29 mouse cellular contexts compared by ENCODE assay signal in the genomic region with DNA sequence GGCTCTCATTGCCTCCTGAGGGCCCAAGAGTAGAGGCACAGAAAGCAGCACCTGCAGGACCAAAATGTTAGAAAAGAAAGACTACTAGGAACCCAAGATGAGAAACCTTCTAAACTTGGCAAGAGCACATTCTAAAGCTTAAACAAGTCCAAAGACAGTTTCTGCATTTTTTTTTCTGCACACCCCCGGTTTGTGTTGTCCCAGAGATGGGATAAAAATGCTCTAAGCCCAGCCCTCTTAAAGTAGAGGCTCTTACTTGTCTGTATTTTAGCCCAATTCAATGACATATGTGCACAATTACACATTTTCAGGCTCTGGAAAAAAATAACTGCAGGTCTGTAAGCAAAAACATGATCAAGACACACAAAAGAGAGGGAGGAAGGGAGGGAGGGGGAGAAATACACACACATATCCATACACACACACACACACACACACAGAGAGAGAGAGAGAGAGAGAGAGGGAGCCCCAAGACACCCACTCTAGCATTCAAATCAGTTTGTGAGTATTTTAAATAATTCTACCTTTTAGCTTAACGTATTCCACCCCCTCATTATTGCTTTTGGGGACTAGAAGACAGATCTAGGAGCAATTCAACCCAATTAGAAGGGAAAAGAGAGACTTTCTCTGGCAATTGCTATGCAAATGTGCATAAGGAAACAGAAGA.
DNase-seq lines count a peak whose midpoint lies in the region; ATAC-seq and TF ChIP-seq lines count a peak whose summit lies in the region.
"Had no signal": no experiment of that assay in that cellular context is flagged by ENCODE, and none has a peak within 500 bp of the region (broad histone marks: within the 10 kb centered on the region; RNA-seq: fewer than 3 reads in every experiment).

No protein-coding gene starts in this region.

- no peak overlapping the region for H3K4me3 ChIP-seq in embryonic facial prominence, embryonic 14.5 days (ENCODE audit: low read depth, low read length)
- no peak overlapping the region for H3K4me3 ChIP-seq in embryonic facial prominence, embryonic 10.5 days
- H3K4me3 ChIP-seq in hindbrain, postnatal 0 days (ENCODE audit: low read length) = no peak overlapping the region
- no peak overlapping the region for H3K4me3 ChIP-seq in hindbrain, embryonic 10.5 days
- no peak overlapping the region for H3K4me3 ChIP-seq in midbrain, embryonic 15.5 days
- no peak overlapping the region for H3K4me3 ChIP-seq in midbrain, embryonic 11.5 days (ENCODE audit: low read depth, low read length)
- H3K4me3 ChIP-seq in forebrain, postnatal 0 days (ENCODE audit: low read depth, low read length) = no peak overlapping the region
- H3K4me3 ChIP-seq: embryonic facial prominence, embryonic 15.5 days; heart, adult 2 months; heart, embryonic 13.5 days; intestine, embryonic 15.5 days; limb, embryonic 13.5 days; liver, embryonic 12.5 days had no signal

- ATAC-seq in embryonic facial prominence, embryonic 14.5 days (ENCODE audit: low read depth) = no peak
- no peak for ATAC-seq in hindbrain, postnatal 0 days
- 0 out of 2 replicates have a peak, but pooled peaks have one; percentile 45 for ATAC-seq in midbrain, embryonic 15.5 days (replicated peaks)
- no peak for ATAC-seq in midbrain, embryonic 11.5 days (ENCODE audit: low FRiP score)
- ATAC-seq in forebrain, postnatal 0 days = peak; percentile 80
- ATAC-seq: activated CD4-positive, CD25-positive, alpha-beta regulatory T cell, adult 4 months; hindbrain, embryonic 16.5 days; intestine, embryonic 15.5 days; liver, embryonic 12.5 days; liver, postnatal 0 days; lung, postnatal 0 days had no signal

- no peaks in the 10 kb centered on the region for H3K4me1 ChIP-seq in embryonic facial prominence, embryonic 14.5 days (ENCODE audit: control insufficient read depth, insufficient read depth, low read length)
- no peaks in the 10 kb centered on the region for H3K4me1 ChIP-seq in embryonic facial prominence, embryonic 10.5 days
- H3K4me1 ChIP-seq in hindbrain, postnatal 0 days (ENCODE audit: insufficient read depth, low read length) = no peaks in the 10 kb centered on the region
- no peaks in the 10 kb centered on the region for H3K4me1 ChIP-seq in hindbrain, embryonic 10.5 days (replicated peaks)
- no peaks in the 10 kb centered on the region for H3K4me1 ChIP-seq in midbrain, embryonic 15.5 days
- no peaks in the 10 kb centered on the region for H3K4me1 ChIP-seq in midbrain, embryonic 11.5 days (ENCODE audit: control insufficient read depth, insufficient read depth, low read length)
- no peaks in the 10 kb centered on the region for H3K4me1 ChIP-seq in forebrain, postnatal 0 days (ENCODE audit: insufficient read depth)
- H3K4me1 ChIP-seq: embryonic facial prominence, embryonic 15.5 days; heart, embryonic 13.5 days; intestine, embryonic 15.5 days; limb, embryonic 13.5 days; liver, embryonic 12.5 days had no signal

- no peaks in the 10 kb centered on the region for H3K27me3 ChIP-seq in embryonic facial prominence, embryonic 14.5 days (replicated peaks; ENCODE audit: control insufficient read depth, insufficient read depth, low read length)
- no peaks in the 10 kb centered on the region for H3K27me3 ChIP-seq in embryonic facial prominence, embryonic 10.5 days (replicated peaks; ENCODE audit: low read depth, poor library complexity, severe bottlenecking)
- H3K27me3 ChIP-seq in hindbrain, postnatal 0 days (ENCODE audit: insufficient read depth, low read length) = no peaks in the 10 kb centered on the region
- H3K27me3 ChIP-seq in hindbrain, embryonic 10.5 days (ENCODE audit: insufficient read depth, poor library complexity, severe bottlenecking) = no peaks in the 10 kb centered on the region
- H3K27me3 ChIP-seq in midbrain, embryonic 15.5 days (replicated peaks) = no peaks in the 10 kb centered on the region
- no peaks in the 10 kb centered on the region for H3K27me3 ChIP-seq in midbrain, embryonic 11.5 days (ENCODE audit: control insufficient read depth, insufficient read depth, low read length)
- H3K27me3 ChIP-seq in forebrain, postnatal 0 days (ENCODE audit: insufficient read depth, low read length) = no peaks in the 10 kb centered on the region
- H3K27me3 ChIP-seq: CH12.LX; embryonic facial prominence, embryonic 15.5 days; heart, embryonic 13.5 days; intestine, embryonic 15.5 days; limb, embryonic 13.5 days; liver, embryonic 12.5 days had no signal

- H3K9me3 ChIP-seq in embryonic facial prominence, embryonic 14.5 days (ENCODE audit: control insufficient read depth, low read length) = no peaks in the 10 kb centered on the region
- no peaks in the 10 kb centered on the region for H3K9me3 ChIP-seq in embryonic facial prominence, embryonic 10.5 days
- no peaks in the 10 kb centered on the region for H3K9me3 ChIP-seq in hindbrain, postnatal 0 days (ENCODE audit: low read length)
- no peaks in the 10 kb centered on the region for H3K9me3 ChIP-seq in hindbrain, embryonic 10.5 days
- no peaks in the 10 kb centered on the region for H3K9me3 ChIP-seq in midbrain, embryonic 15.5 days
- no peaks in the 10 kb centered on the region for H3K9me3 ChIP-seq in midbrain, embryonic 11.5 days (ENCODE audit: control insufficient read depth, low read length)
- H3K9me3 ChIP-seq in forebrain, postnatal 0 days (ENCODE audit: low read length) = no peaks in the 10 kb centered on the region
- H3K9me3 ChIP-seq: embryonic facial prominence, embryonic 15.5 days; heart, embryonic 13.5 days; intestine, embryonic 15.5 days; limb, embryonic 13.5 days; liver, embryonic 12.5 days had no signal

- H3K9ac ChIP-seq in embryonic facial prominence, embryonic 14.5 days (ENCODE audit: low read depth, low read length) = no peak overlapping the region
- H3K9ac ChIP-seq in hindbrain, postnatal 0 days (replicated peaks; ENCODE audit: low read length) = no peak overlapping the region
- H3K9ac ChIP-seq in midbrain, embryonic 15.5 days = no peak overlapping the region
- no peak overlapping the region for H3K9ac ChIP-seq in midbrain, embryonic 11.5 days (ENCODE audit: low read length)
- no peak overlapping the region for H3K9ac ChIP-seq in forebrain, postnatal 0 days
- H3K9ac ChIP-seq: embryonic facial prominence, embryonic 15.5 days; heart, embryonic 13.5 days; intestine, embryonic 15.5 days; limb, embryonic 13.5 days; liver, embryonic 12.5 days; liver, postnatal 0 days had no signal

- TF ChIP-seq CTCF in hindbrain, postnatal 0 days (IDR thresholded peaks at IDR 0.05; ENCODE audit: low read depth) = no peak
- no peak for TF ChIP-seq CTCF in forebrain, postnatal 0 days (IDR thresholded peaks at IDR 0.05; ENCODE audit: low read depth)

- H3K4me2 ChIP-seq in embryonic facial prominence, embryonic 14.5 days (ENCODE audit: low read depth, low read length) = no peak overlapping the region
- no peak overlapping the region for H3K4me2 ChIP-seq in hindbrain, postnatal 0 days (ENCODE audit: low read depth, low read length)
- no peak overlapping the region for H3K4me2 ChIP-seq in midbrain, embryonic 15.5 days
- H3K4me2 ChIP-seq in midbrain, embryonic 11.5 days = no peak overlapping the region
- no peak overlapping the region for H3K4me2 ChIP-seq in forebrain, postnatal 0 days (ENCODE audit: low read depth)
- H3K4me2 ChIP-seq: embryonic facial prominence, embryonic 15.5 days; heart, embryonic 13.5 days; intestine, embryonic 15.5 days; limb, embryonic 13.5 days; liver, embryonic 12.5 days had no signal

- no peaks in the 10 kb centered on the region for H3K36me3 ChIP-seq in embryonic facial prominence, embryonic 14.5 days (ENCODE audit: control insufficient read depth, insufficient read depth, low read length)
- H3K36me3 ChIP-seq in embryonic facial prominence, embryonic 10.5 days (replicated peaks) = no peaks in the 10 kb centered on the region
- H3K36me3 ChIP-seq in hindbrain, postnatal 0 days (ENCODE audit: insufficient read depth, low read length) = no peaks in the 10 kb centered on the region
- H3K36me3 ChIP-seq in hindbrain, embryonic 10.5 days = no peaks in the 10 kb centered on the region
- no peaks in the 10 kb centered on the region for H3K36me3 ChIP-seq in midbrain, embryonic 15.5 days (replicated peaks)
- no peaks in the 10 kb centered on the region for H3K36me3 ChIP-seq in midbrain, embryonic 11.5 days (ENCODE audit: control insufficient read depth, insufficient read depth, low read length)
- no peaks in the 10 kb centered on the region for H3K36me3 ChIP-seq in forebrain, postnatal 0 days (ENCODE audit: insufficient read depth)
- H3K36me3 ChIP-seq: embryonic facial prominence, embryonic 15.5 days; heart, embryonic 13.5 days; intestine, embryonic 15.5 days; limb, embryonic 13.5 days; liver, embryonic 12.5 days had no signal

- 29% methylated on average over 2 of the region's 2 CpGs for WGBS in embryonic facial prominence, embryonic 14.5 days
- WGBS in embryonic facial prominence, embryonic 10.5 days = 70% methylated on average over 2 of the region's 2 CpGs
- WGBS in hindbrain, postnatal 0 days = 39% methylated on average over 2 of the region's 2 CpGs
- WGBS in hindbrain, embryonic 10.5 days = 67% methylated on average over 2 of the region's 2 CpGs
- 48% methylated on average over 2 of the region's 2 CpGs for WGBS in midbrain, embryonic 15.5 days
- 72% methylated on average over 2 of the region's 2 CpGs for WGBS in midbrain, embryonic 11.5 days
- WGBS in forebrain, postnatal 0 days = 15% methylated on average over 2 of the region's 2 CpGs

- H3K27ac ChIP-seq in embryonic facial prominence, embryonic 14.5 days (replicated peaks; ENCODE audit: low read depth, low read length) = no peak overlapping the region
- H3K27ac ChIP-seq in embryonic facial prominence, embryonic 10.5 days (replicated peaks) = no peak overlapping the region
- no peak overlapping the region for H3K27ac ChIP-seq in hindbrain, postnatal 0 days
- H3K27ac ChIP-seq in hindbrain, embryonic 10.5 days = no peak overlapping the region
- no peak overlapping the region for H3K27ac ChIP-seq in midbrain, embryonic 15.5 days
- no peak overlapping the region for H3K27ac ChIP-seq in midbrain, embryonic 11.5 days (ENCODE audit: low read depth, low read length)
- H3K27ac ChIP-seq in forebrain, postnatal 0 days (ENCODE audit: low read depth, low read length) = no peak overlapping the region
- H3K27ac ChIP-seq: embryonic facial prominence, embryonic 15.5 days; heart, adult 2 months; heart, embryonic 13.5 days; intestine, embryonic 15.5 days; limb, embryonic 13.5 days; liver, embryonic 12.5 days; macrophage had no signal

- peak; percentile 81 for DNase-seq in embryonic facial prominence, embryonic 14.5 days (ENCODE audit: low spot score)
- no peak for DNase-seq in embryonic facial prominence, embryonic 10.5 days (ENCODE audit: low spot score)
- DNase-seq in hindbrain, postnatal 0 days (ENCODE audit: low spot score) = peak; percentile 18
- DNase-seq in hindbrain, embryonic 10.5 days (ENCODE audit: low spot score) = no peak
- DNase-seq in midbrain, embryonic 11.5 days (ENCODE audit: low spot score, missing footprints) = no peak
- DNase-seq in forebrain, postnatal 0 days = peak; percentile 38
- no peak for DNase-seq in cerebellum, postnatal 4 days (ENCODE audit: low spot score in 2 of 2)
- DNase-seq: adrenal gland, adult 2 months; adrenal gland, postnatal 36 days; cerebellum, adult 8-10 months; cerebellum, postnatal 25 days; heart, adult 2 months; heart, postnatal 10 days; kidney, adult 2 months; kidney, postnatal 10 days; layer of hippocampus, adult 9-11 months; liver, postnatal 0 days; thymus, postnatal 4 days had no signal

Comparison
In these comparisons a context has a peak if more than half of its experiments do, and no peak if none do; other contexts are left out.
1. ATAC-seq: peak in midbrain, embryonic 15.5 days (single experiment) and forebrain, postnatal 0 days (single experiment); none in embryonic facial prominence, embryonic 14.5 days (single experiment), hindbrain, postnatal 0 days (single experiment) and midbrain, embryonic 11.5 days (single experiment).
2. DNase-seq: peak in embryonic facial prominence, embryonic 14.5 days (single experiment), hindbrain, postnatal 0 days (single experiment) and forebrain, postnatal 0 days (single experiment); none in embryonic facial prominence, embryonic 10.5 days (single experiment), hindbrain, embryonic 10.5 days (single experiment), midbrain, embryonic 11.5 days (single experiment) and cerebellum, postnatal 4 days (0 of 2).